Mouse (Mus musculus): ENCODE measurements around the gene Cc2d2a. TPM values are rescaled to one million over a fixed set of nuclear protein-coding genes. Genes with fewer than 3 reads are reported as not detected.

Cc2d2a gene
- polyA plus RNA-seq, 1 experiment from 2014 or later, result 7.8 TPM

DNA sequence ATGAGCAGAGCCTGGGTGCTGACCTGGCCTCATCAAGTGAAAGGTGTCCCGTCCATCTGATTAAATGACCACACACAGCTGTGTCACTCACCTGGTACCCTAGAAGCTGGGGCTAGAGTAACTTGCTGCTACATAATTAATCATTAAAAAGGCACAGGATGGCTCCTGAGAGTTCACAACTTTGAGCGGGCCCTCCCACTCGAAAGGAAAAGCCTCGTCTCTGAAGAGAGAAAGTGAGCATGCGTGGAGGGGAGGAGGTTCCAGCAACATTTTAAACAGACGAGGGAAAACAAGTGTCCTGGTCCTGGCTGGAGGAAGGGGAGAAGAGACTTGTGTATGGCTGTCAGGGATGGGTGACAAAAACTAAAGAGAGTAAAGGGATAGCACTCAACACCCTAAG is 1.4 kb downstream of the Cc2d2a start:
- WGBS, result 59% methylated on average over 6 of the region's 6 CpGs
- Histone ChIP-seq H3K4me1 (replicated peaks; ENCODE audit: control insufficient read depth, insufficient read depth, low read length) (peaks cover 22% of the 10 kb centered on the region), H3K4me3 (replicated peaks; ENCODE audit: low read length) (no peak overlapping the region), H3K9me3 (ENCODE audit: control insufficient read depth, low read length) (no peaks in the 10 kb centered on the region), H3K27ac (ENCODE audit: low read length) (no peak overlapping the region), H3K4me2 (ENCODE audit: low read length) (peak overlapping the region; percentile 21; the same call in 1 of the 2 replicates), H3K9ac (replicated peaks; ENCODE audit: low read depth, low read length) (no peak overlapping the region), H3K27me3 (replicated peaks; ENCODE audit: control insufficient read depth, insufficient read depth, low read length) (no peaks in the 10 kb centered on the region), H3K36me3 (ENCODE audit: control insufficient read depth, insufficient read depth) (no peaks in the 10 kb centered on the region)
- no peak for ATAC-seq

DNA sequence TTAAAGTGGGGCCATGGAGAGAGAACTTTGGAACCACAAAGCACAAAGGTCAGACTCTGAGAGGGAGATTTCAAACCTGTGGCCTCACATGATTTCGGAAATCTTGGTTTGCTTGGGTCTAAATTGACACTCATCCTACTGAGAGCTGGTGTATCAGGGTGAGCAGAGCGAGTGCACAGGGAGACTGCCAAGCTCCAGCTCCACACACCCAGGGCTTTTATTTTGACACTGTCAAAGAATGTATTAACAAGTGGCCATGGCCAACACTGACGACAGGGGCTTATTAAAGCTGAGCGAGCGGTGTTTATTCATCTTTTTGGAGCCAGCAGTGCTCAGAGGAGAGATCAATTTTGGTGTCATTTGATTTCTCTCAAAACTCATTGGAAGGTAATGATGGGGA is 3.0 kb downstream of the Cc2d2a start:
- Histone ChIP-seq H3K9me3 (ENCODE audit: control insufficient read depth, low read length) (no peaks in the 10 kb centered on the region), H3K36me3 (ENCODE audit: control insufficient read depth, insufficient read depth) (no peaks in the 10 kb centered on the region), H3K4me3 (replicated peaks; ENCODE audit: low read length) (0 out of 2 replicates have a peak overlapping the region, but pooled peaks have one; percentile 16), H3K4me1 (replicated peaks; ENCODE audit: control insufficient read depth, insufficient read depth, low read length) (peaks cover 22% of the 10 kb centered on the region), H3K9ac (replicated peaks; ENCODE audit: low read depth, low read length) (no peak overlapping the region), H3K27me3 (replicated peaks; ENCODE audit: control insufficient read depth, insufficient read depth, low read length) (no peaks in the 10 kb centered on the region), H3K4me2 (ENCODE audit: low read length) (peak overlapping the region; percentile 31), H3K27ac (ENCODE audit: low read length) (no peak overlapping the region)
- ATAC-seq, result peak; percentile 75
- 8% methylated on average over 5 of the region's 5 CpGs for WGBS

GRCm38 (mm10) chr5:43669118-43669645 is 7.0 kb downstream of the Cc2d2a start:
- Histone ChIP-seq H3K27me3 (replicated peaks; ENCODE audit: control insufficient read depth, insufficient read depth, low read length) (no peaks in the 10 kb centered on the region), H3K4me1 (replicated peaks; ENCODE audit: control insufficient read depth, insufficient read depth, low read length) (peaks cover 13% of the 10 kb centered on the region), H3K4me2 (ENCODE audit: low read length) (no peak overlapping the region), H3K36me3 (ENCODE audit: control insufficient read depth, insufficient read depth) (no peaks in the 10 kb centered on the region), H3K27ac (ENCODE audit: low read length) (no peak overlapping the region), H3K9me3 (ENCODE audit: control insufficient read depth, low read length) (no peaks in the 10 kb centered on the region), H3K4me3 (replicated peaks; ENCODE audit: low read length) (no peak overlapping the region), H3K9ac (replicated peaks; ENCODE audit: low read depth, low read length) (no peak overlapping the region)
- WGBS, result 83% methylated on average over 8 of the region's 8 CpGs
- ATAC-seq, result no peak

- Histone ChIP-seq H3K4me3 (replicated peaks; ENCODE audit: low read length) (peak overlapping the region; percentile 55), H3K4me2 (ENCODE audit: low read length) (peak overlapping the region; percentile 64), H3K9ac (replicated peaks; ENCODE audit: low read depth, low read length) (peak overlapping the region; percentile 72), H3K27me3 (replicated peaks; ENCODE audit: control insufficient read depth, insufficient read depth, low read length) (no peaks in the 10 kb centered on the region), H3K36me3 (ENCODE audit: control insufficient read depth, insufficient read depth) (no peaks in the 10 kb centered on the region), H3K9me3 (ENCODE audit: control insufficient read depth, low read length) (no peaks in the 10 kb centered on the region), H3K27ac (ENCODE audit: low read length) (peak overlapping the region; percentile 87), H3K4me1 (replicated peaks; ENCODE audit: control insufficient read depth, insufficient read depth, low read length) (peaks cover 6% of the 10 kb centered on the region)
- WGBS, result under 1% methylated on average over 12 of the region's 12 CpGs
- ATAC-seq, result peak; percentile 97
Observed at GRCm38 (mm10) chr5:43672177-43672911, 10.2 kb downstream of the Cc2d2a start.

DNA sequence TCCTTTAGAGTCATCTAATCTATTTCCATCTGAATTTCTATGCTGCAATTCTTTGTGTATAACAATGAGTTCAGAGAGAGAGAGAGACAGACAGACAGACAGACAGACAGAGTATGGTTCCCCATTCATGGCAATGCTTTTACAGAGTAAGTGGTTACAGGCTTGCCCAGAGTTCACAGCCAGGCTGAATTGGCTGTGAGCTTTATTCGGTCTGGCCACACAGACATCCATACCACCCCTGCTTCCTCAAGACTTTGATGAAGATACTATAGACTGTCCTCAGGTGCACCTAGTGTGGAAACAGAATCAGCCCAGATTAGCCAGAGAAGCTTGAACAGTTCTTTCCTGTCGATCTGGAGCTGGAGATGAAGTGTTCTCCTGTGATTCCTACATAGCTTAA is 10.9 kb downstream of the Cc2d2a start:
- WGBS, result 68% methylated on average over 2 of the region's 2 CpGs
- ATAC-seq, result no peak
- H3K9me3 ChIP-seq (ENCODE audit: control insufficient read depth, low read length), result no peaks in the 10 kb centered on the region
- H3K36me3 ChIP-seq (ENCODE audit: control insufficient read depth, insufficient read depth), result no peaks in the 10 kb centered on the region
- peaks cover 6% of the 10 kb centered on the region for H3K4me1 ChIP-seq (replicated peaks; ENCODE audit: control insufficient read depth, insufficient read depth, low read length)
- H3K4me2 ChIP-seq (ENCODE audit: low read length), result peak overlapping the region; percentile 64
- peak overlapping the region; percentile 87 for H3K27ac ChIP-seq (ENCODE audit: low read length)
- H3K9ac ChIP-seq (replicated peaks; ENCODE audit: low read depth, low read length), result peak overlapping the region; percentile 72
- H3K27me3 ChIP-seq (replicated peaks; ENCODE audit: control insufficient read depth, insufficient read depth, low read length), result no peaks in the 10 kb centered on the region
- peak overlapping the region; percentile 55 for H3K4me3 ChIP-seq (replicated peaks; ENCODE audit: low read length)

- Histone ChIP-seq H3K27ac (ENCODE audit: low read length) (no peak overlapping the region), H3K4me2 (ENCODE audit: low read length) (no peak overlapping the region), H3K9me3 (ENCODE audit: control insufficient read depth, low read length) (no peaks in the 10 kb centered on the region), H3K36me3 (ENCODE audit: control insufficient read depth, insufficient read depth) (peaks cover 21% of the 10 kb centered on the region), H3K4me1 (replicated peaks; ENCODE audit: control insufficient read depth, insufficient read depth, low read length) (no peaks in the 10 kb centered on the region), H3K27me3 (replicated peaks; ENCODE audit: control insufficient read depth, insufficient read depth, low read length) (no peaks in the 10 kb centered on the region), H3K4me3 (replicated peaks; ENCODE audit: low read length) (no peak overlapping the region), H3K9ac (replicated peaks; ENCODE audit: low read depth, low read length) (no peak overlapping the region)
- WGBS, result 94% methylated on average over 5 of the region's 5 CpGs
- no peak for ATAC-seq
Observed at GRCm38 (mm10) chr5:43685466-43685865, 23.3 kb downstream of the Cc2d2a start.

GRCm38 (mm10) chr5:43692489-43692888 is 30.3 kb downstream of the Cc2d2a start:
- no peak overlapping the region for H3K4me3 ChIP-seq (replicated peaks; ENCODE audit: low read length)
- ATAC-seq, result no peak
- no peak overlapping the region for H3K27ac ChIP-seq (ENCODE audit: low read length)
- peaks cover 17% of the 10 kb centered on the region for H3K36me3 ChIP-seq (ENCODE audit: control insufficient read depth, insufficient read depth)
- WGBS, result 79% methylated on average over 4 of the region's 4 CpGs
- no peak overlapping the region for H3K9ac ChIP-seq (replicated peaks; ENCODE audit: low read depth, low read length)
- H3K27me3 ChIP-seq (replicated peaks; ENCODE audit: control insufficient read depth, insufficient read depth, low read length), result no peaks in the 10 kb centered on the region
- no peak overlapping the region for H3K4me2 ChIP-seq (ENCODE audit: low read length)
- H3K9me3 ChIP-seq (ENCODE audit: control insufficient read depth, low read length), result no peaks in the 10 kb centered on the region
- no peaks in the 10 kb centered on the region for H3K4me1 ChIP-seq (replicated peaks; ENCODE audit: control insufficient read depth, insufficient read depth, low read length)

DNA sequence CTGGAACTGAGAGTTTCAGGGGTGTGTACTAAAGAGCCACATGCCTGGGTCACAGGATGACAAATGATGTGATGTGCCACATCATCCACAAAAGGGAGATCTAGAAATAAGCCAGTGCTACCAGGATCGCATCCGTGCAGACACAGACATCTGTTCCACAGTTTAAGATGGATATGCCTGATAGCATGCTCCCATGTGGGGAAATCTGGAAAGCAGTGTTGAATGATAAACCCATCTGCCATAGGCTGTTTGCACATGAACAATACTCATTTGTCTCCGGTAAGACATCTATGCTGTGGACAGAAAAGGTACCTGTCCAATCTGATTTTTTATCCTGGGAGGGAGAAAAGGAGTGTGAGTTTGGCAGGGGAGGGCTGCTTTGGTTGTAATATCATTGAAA is 35.0 kb downstream of the Cc2d2a start:
- no peaks in the 10 kb centered on the region for H3K4me1 ChIP-seq (replicated peaks; ENCODE audit: control insufficient read depth, insufficient read depth, low read length)
- no peak overlapping the region for H3K9ac ChIP-seq (replicated peaks; ENCODE audit: low read depth, low read length)
- no peaks in the 10 kb centered on the region for H3K27me3 ChIP-seq (replicated peaks; ENCODE audit: control insufficient read depth, insufficient read depth, low read length)
- WGBS, result 77% methylated on average over 3 of the region's 3 CpGs
- H3K27ac ChIP-seq (ENCODE audit: low read length), result no peak overlapping the region
- no peak overlapping the region for H3K4me2 ChIP-seq (ENCODE audit: low read length)
- no peaks in the 10 kb centered on the region for H3K9me3 ChIP-seq (ENCODE audit: control insufficient read depth, low read length)
- H3K4me3 ChIP-seq (replicated peaks; ENCODE audit: low read length), result no peak overlapping the region
- peaks cover 9% of the 10 kb centered on the region for H3K36me3 ChIP-seq (ENCODE audit: control insufficient read depth, insufficient read depth)
- no peak for ATAC-seq

DNA sequence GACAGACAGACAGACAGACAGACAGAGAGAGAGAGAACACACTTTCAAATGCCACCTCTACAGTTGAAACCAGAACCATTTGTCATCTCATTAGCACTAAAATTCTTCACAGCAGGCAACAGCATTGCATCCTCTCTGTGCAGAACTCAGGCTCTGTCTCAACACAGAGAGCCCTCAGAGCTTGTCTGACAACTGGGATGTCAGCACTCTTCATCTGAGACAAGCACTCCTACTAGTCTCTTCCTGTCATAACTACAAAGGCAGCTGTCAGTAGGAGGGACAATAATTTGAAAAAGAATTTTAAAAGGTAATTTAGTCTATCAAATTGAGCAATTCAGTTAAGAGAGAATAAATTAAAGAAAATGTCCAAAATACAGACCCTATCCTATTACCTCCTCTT is 37.1 kb downstream of the Cc2d2a start:
- Histone ChIP-seq H3K36me3 (ENCODE audit: control insufficient read depth, insufficient read depth) (peaks cover 10% of the 10 kb centered on the region), H3K4me2 (ENCODE audit: low read length) (no peak overlapping the region), H3K4me1 (replicated peaks; ENCODE audit: control insufficient read depth, insufficient read depth, low read length) (no peaks in the 10 kb centered on the region), H3K27me3 (replicated peaks; ENCODE audit: control insufficient read depth, insufficient read depth, low read length) (no peaks in the 10 kb centered on the region), H3K9ac (replicated peaks; ENCODE audit: low read depth, low read length) (no peak overlapping the region), H3K9me3 (ENCODE audit: control insufficient read depth, low read length) (no peaks in the 10 kb centered on the region), H3K27ac (ENCODE audit: low read length) (no peak overlapping the region), H3K4me3 (replicated peaks; ENCODE audit: low read length) (no peak overlapping the region)
- peak; percentile 57; the same call in 1 of the 2 replicates for ATAC-seq

All from forebrain, embryonic 16.5 days (tissue).